Mouse (Mus musculus) hindbrain, embryonic 10.5 days (tissue): ENCODE data around the gene Def8. TPM values are rescaled to one million over a fixed set of nuclear protein-coding genes. Genes with fewer than 3 reads are reported as not detected.

Source experiments
- DNase-seq: peaks from one replicate; pipeline ENCODE4 v3.0.0-alpha.2; 2017; ENCODE audit warnings: low spot score
- H3K27ac ChIP-seq: fragments of 300-500 bp; sonication (generic); 2 replicates; pipeline ENCODE4 v1.5.1; 2016; ENCODE audit warnings: mild to moderate bottlenecking, moderate library complexity
- H3K27me3 ChIP-seq: fragments of 300-500 bp; sonication (generic); 2 replicates; pipeline ENCODE4 v1.6.1; 2016; ENCODE audit warnings: mild to moderate bottlenecking; ENCODE audit not compliant: poor library complexity, insufficient read depth, severe bottlenecking
- H3K36me3 ChIP-seq: fragments of 300-500 bp; sonication (generic); 2 replicates; pipeline ENCODE4 v1.6.1; 2016; ENCODE audit warnings: mild to moderate bottlenecking, moderate library complexity
- H3K4me1 ChIP-seq: fragments of 300-500 bp; sonication (generic); replicated peaks from 2 replicates; pipeline ENCODE4 v1.6.1; 2016; ENCODE audit warnings: mild to moderate bottlenecking
- H3K4me3 ChIP-seq: fragments of 300-500 bp; sonication (generic); 2 replicates; pipeline ENCODE4 v1.5.1; 2016; ENCODE audit warnings: mild to moderate bottlenecking, moderate library complexity
- H3K9me3 ChIP-seq: fragments of 300-500 bp; sonication (generic); 2 replicates; pipeline ENCODE4 v1.6.1; 2016; ENCODE audit warnings: mild to moderate bottlenecking, moderate library complexity
- WGBS: fragments of 180-500 bp; shearing (Covaris S2); methylation state at CpG from one replicate; pipeline ENCODE4 v1.1.7; 2016; 5-methylcytosine and 5-hydroxymethylcytosine counted together
- polyA plus RNA-seq: library from polyadenylated mRNA; unstranded; fragments of >200 nt; fragmentation: Nextera tagmentation; extraction: Ambion mirVana; gene quantifications from 2 replicates; pipeline ENCODE4 v1.2.1, GENCODE M21; 2016

The Def8 gene
- polyA plus RNA-seq, 1 experiment from 2014 or later = 42.3 TPM

DNA sequence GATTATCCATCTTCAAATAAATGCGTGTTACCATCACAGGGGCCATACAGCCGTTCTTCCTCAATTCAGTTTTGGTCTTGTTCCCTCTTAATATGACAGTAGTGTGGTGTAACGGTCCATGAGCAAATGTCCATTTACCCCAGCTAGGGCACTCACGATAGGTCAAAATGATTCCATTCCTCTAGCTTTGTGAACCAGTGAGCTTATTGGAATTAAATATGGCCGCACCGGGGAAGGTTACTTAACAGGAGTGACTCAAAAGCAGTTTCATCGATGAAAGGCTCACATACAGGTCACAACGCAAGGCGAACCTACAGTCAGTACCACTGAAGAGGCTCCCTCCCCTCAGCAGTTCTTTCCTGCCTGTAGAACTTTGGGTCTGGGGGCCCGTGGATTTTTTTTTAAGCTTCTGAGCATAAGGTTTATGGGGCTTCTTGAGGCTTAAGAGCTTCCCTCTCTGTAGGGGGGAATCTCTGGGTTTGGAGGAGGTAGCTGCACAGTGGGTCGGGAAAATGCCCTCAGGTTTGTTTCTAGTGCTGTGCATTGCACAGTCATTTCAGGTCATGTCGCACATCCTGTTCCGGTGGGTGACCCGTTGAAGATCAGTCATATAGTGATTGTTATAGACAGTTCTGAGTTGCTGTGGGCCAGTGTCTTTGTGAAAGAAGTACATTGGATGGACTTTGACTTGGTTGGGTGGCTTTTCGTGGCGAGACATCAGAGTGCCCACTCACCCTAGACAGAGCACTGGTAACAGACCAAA is 55.3 kb downstream of the Def8 start:
- Histone ChIP-seq H3K27ac (peak overlapping the region; percentile 96), H3K36me3 (peaks cover 34% of the 10 kb centered on the region), H3K4me1 (peaks cover 19% of the 10 kb centered on the region), H3K27me3 (no peaks in the 10 kb centered on the region), H3K9me3 (no peaks in the 10 kb centered on the region), H3K4me3 (peak overlapping the region; percentile 80)
- 39% methylated on average over 16 of the region's 16 CpGs for WGBS
- no peak for DNase-seq

DNA sequence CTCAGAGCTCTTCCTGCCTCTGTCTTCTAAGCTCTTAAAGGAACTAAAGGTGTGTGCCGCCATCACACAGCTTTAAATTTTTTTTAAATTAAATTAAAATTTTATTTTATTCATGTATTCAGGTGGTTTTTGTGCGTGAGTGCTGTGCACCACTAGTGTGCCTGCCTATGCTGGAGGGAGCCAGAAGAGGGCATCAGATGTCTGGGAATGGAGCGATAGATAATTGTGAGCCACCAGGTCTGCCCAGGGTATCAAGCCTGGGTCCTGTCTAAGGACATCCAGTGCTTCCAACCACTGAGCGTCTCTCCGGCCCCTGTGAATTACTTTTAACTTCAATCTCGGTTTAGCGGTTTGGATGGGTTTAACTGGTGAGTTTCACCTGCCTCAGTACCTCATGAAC is 59.3 kb downstream of the Def8 start:
- Histone ChIP-seq H3K4me1 (peaks cover 11% of the 10 kb centered on the region), H3K27me3 (no peaks in the 10 kb centered on the region), H3K4me3 (no peak overlapping the region), H3K36me3 (peaks cover 73% of the 10 kb centered on the region), H3K9me3 (no peaks in the 10 kb centered on the region), H3K27ac (no peak overlapping the region)
- no peak for DNase-seq
- 88% methylated on average over 7 of the region's 7 CpGs for WGBS

DNA sequence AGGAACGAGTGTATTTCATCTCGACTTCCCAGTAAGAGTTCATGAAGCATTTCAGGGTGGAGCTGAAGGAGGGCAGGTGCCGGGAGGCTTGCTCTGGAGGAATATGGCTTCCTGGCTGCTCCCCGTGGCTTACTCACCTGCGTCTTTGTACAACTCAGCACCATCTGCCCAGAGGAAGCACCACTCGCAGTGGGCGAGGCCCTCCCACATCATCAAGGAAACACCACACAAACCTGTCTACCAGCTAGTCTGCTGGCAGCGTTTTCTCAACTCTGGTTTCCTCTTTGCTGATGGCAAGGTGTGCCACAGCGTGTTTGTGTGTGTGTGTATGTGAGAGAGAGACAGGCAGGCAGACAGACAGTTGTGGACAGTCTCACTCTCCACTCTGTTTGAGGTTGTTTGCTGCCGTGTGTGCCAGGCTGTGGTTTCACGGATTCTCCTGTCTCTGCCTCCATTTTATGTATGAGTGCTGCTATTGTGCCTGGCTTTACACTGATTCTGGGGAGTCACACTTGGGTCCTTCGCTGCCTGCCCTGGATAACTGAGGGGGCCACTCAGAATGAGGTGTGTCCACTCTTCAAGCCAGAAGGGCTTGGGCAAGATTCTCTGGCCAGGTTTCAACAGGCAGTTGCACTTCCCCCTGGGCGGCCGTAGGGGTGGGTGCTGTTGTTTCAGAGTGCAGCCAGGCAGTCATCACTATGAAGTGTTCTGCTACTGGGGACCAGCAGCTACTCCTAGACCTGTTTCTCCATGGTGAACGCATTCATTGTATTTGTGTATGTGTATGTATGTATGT is 68.2 kb downstream of the Def8 start:
- H3K36me3 ChIP-seq = peaks cover 98% of the 10 kb centered on the region
- no peaks in the 10 kb centered on the region for H3K27me3 ChIP-seq
- no peak for DNase-seq
- H3K27ac ChIP-seq = no peak overlapping the region
- H3K4me1 ChIP-seq = no peaks in the 10 kb centered on the region
- no peaks in the 10 kb centered on the region for H3K9me3 ChIP-seq
- 95% methylated on average over 15 of the region's 15 CpGs for WGBS
- H3K4me3 ChIP-seq = no peak overlapping the region

DNA sequence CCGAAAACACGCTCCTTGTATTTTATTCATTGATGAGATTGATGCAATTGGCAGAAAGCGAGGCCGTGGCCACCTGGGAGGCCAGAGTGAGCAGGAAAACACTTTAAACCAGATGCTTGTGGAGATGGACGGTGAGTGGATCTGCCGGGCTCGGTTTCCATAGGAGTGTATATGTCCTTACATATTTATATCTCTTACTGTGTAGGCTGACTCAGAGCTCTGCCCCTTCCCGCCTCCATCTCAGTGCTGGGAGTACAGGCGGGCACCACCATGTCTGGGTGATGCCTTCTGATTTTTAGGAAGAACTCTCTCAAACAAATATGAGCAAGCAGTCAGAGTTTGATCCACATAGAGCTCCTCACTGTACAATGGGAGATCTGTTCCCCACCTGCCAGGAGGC is 69.6 kb downstream of the Def8 start:
- 96% methylated on average over 9 of the region's 9 CpGs for WGBS
- no peaks in the 10 kb centered on the region for H3K9me3 ChIP-seq
- no peaks in the 10 kb centered on the region for H3K27me3 ChIP-seq
- no peak overlapping the region for H3K27ac ChIP-seq
- no peak for DNase-seq
- H3K36me3 ChIP-seq = peaks cover 98% of the 10 kb centered on the region
- no peak overlapping the region for H3K4me3 ChIP-seq
- no peaks in the 10 kb centered on the region for H3K4me1 ChIP-seq

DNA sequence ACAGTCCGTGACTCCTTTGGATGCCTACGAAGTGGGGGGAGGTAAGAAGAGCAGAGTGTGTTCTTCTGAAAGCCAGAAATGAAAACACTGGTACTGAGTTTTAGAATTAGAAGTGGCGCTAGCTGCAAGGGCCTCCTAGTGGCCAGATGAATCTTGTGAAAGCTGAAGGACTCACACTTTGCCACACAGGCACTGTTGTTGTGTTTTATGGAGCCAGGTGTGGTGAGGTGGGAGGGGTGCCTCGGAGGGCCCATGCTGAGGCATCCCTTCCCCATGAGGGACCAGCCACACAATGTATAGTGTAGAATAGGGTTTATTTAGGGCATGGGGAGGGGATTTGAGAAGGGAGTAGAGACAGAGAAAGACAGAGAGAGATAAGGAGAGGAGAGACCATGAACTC is 74.4 kb downstream of the Def8 start:
- Histone ChIP-seq H3K36me3 (peaks cover 100% of the 10 kb centered on the region), H3K27ac (no peak overlapping the region), H3K4me3 (no peak overlapping the region), H3K4me1 (no peaks in the 10 kb centered on the region), H3K27me3 (no peaks in the 10 kb centered on the region), H3K9me3 (no peaks in the 10 kb centered on the region)
- no peak for DNase-seq
- 90% methylated on average over 4 of the region's 4 CpGs for WGBS

DNA sequence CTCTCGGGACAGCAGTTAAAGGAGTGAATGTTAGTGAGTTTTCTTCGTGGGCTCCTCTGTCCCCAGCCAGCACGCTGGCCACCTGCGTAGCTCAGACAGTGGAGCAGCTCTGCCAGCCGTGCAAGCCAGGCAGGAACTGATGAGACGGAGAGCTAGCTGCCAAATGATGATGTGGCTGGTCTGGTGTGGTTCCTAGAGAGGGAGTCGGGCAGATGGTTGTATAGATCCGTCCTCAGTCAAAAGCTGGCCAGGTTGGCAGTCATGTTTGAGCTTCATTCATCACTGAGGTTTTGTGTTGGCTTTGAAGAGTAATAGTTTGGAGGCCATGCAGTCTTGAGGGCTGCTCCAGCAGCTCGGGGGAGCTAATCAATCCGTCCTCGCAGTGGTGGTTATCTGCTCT is 75.6 kb downstream of the Def8 start:
- Histone ChIP-seq H3K36me3 (peaks cover 100% of the 10 kb centered on the region), H3K4me1 (no peaks in the 10 kb centered on the region), H3K27ac (no peak overlapping the region), H3K4me3 (no peak overlapping the region), H3K27me3 (no peaks in the 10 kb centered on the region), H3K9me3 (peaks cover 8% of the 10 kb centered on the region; the same call in 1 of the 2 replicates)
- 94% methylated on average over 11 of the region's 11 CpGs for WGBS
- DNase-seq = no peak

DNA sequence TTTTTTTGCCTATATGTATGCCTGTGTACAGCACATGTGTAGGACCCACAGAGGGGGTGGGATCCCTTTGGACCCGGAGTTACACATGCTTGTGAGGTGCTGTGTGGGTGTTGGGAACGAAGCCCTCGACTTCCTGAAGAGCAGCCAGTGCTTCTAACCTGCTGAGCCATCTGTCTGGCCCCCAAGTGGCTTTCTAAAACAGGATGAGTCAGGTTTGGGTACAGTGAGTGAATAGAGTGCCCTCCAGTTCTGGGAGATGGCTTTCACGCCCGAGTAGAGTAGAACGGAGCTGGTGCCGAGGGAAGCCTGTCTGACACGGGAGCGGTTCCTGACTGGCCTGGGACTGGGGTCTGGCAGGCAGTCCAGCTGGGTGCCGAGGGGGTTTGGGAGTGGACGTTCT is 76.2 kb downstream of the Def8 start:
- WGBS = 94% methylated on average over 11 of the region's 11 CpGs
- H3K36me3 ChIP-seq = peaks cover 100% of the 10 kb centered on the region
- no peaks in the 10 kb centered on the region for H3K27me3 ChIP-seq
- H3K4me1 ChIP-seq = no peaks in the 10 kb centered on the region
- no peak overlapping the region for H3K27ac ChIP-seq
- peaks cover 8% of the 10 kb centered on the region; the same call in 1 of the 2 replicates for H3K9me3 ChIP-seq
- DNase-seq = no peak
- no peak overlapping the region for H3K4me3 ChIP-seq

DNA sequence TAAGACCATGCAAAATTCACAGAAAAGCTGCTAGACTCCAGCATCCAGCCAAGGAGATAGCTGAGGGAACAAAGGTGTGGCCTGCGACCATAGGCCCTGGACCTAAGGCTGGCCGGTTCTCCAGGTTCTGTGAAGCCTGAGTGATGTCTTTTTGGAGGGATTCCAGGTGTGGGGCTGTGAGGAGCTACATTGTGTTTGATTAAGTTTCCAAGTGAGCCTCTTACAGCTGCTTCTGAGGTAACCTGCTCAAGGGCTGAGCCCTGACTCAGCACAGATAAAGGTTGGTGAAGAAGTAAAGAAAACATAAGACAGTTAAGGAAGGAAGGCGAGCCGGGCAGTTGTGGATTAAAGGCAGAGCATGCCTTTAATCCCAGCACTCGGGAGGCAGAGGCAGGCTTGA is 78.9 kb downstream of the Def8 start:
- H3K27me3 ChIP-seq = no peaks in the 10 kb centered on the region
- H3K36me3 ChIP-seq = peaks cover 100% of the 10 kb centered on the region
- WGBS = 96% methylated on average over 5 of the region's 5 CpGs
- H3K9me3 ChIP-seq = peaks cover 8% of the 10 kb centered on the region; the same call in 1 of the 2 replicates
- DNase-seq = no peak
- no peak overlapping the region for H3K4me3 ChIP-seq
- H3K4me1 ChIP-seq = no peaks in the 10 kb centered on the region
- no peak overlapping the region for H3K27ac ChIP-seq

DNA sequence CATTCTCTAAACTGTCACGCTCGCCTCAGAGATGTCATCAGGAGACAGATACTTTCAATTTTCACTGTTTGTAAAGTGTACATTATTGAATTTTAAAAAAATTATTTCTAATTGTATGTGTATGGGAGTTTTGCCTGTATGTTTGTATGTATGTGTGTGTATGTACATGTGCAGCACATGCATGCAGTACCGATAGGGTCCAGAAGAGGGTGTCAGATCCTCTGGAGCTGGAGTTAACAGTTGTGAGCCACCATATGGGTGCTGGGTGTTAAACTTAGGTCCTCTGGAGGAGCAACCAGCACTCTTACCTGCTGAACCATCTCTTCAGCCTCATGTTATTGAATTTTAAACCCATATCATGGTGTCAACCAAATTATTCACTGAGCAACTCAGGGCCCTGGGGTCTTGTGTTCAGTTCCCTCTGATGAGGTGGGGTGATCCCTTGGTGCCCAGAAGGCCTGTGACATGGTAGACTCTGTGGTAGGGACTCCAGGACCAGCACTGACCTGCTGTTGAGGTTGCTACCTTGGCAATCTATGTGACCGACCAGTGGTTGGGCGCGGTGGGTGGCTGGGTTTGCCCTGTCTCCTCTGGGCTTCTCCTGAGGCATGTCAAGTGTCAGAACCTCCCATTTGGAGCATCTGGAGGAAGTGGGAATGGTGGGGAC is 80.6 kb downstream of the Def8 start:
- WGBS = 97% methylated on average over 6 of the region's 6 CpGs
- Histone ChIP-seq H3K27me3 (no peaks in the 10 kb centered on the region), H3K27ac (no peak overlapping the region), H3K4me3 (no peak overlapping the region), H3K9me3 (peaks cover 8% of the 10 kb centered on the region; the same call in 1 of the 2 replicates), H3K36me3 (peaks cover 100% of the 10 kb centered on the region), H3K4me1 (no peaks in the 10 kb centered on the region)
- DNase-seq = no peak

DNA sequence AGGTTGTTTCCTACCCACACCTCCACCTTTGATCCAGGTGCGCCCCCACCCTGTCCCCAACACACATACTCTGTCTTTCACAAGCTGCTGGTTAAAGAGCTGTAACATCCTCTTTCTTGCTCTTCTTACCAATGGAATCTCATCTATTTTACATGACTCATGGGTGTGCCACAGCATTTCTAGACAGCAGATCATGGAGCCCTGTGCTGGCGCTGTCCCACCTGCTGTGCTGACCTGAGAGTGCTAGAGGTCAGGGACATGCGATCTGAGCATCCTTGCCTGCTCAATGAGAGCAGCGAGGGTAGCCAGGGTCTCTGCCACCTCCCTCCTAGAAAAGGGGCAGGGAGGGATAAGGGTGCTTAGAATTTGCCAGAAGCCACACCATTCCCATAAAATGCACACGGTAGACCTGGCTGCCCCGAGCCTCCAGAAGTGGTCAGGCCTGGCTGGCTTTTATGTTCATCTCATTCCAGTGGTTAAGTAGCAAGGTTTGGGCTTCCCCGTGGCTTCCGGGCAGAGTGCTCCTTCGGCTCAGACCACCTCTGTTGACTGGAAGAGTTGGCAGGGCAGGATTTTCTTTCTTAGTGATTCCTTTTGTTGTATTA is 81.4 kb downstream of the Def8 start:
- Histone ChIP-seq H3K4me1 (no peaks in the 10 kb centered on the region), H3K36me3 (peaks cover 100% of the 10 kb centered on the region), H3K27ac (no peak overlapping the region), H3K4me3 (no peak overlapping the region), H3K27me3 (no peaks in the 10 kb centered on the region), H3K9me3 (peaks cover 8% of the 10 kb centered on the region; the same call in 1 of the 2 replicates)
- WGBS = 88% methylated on average over 9 of the region's 9 CpGs
- no peak for DNase-seq

DNA sequence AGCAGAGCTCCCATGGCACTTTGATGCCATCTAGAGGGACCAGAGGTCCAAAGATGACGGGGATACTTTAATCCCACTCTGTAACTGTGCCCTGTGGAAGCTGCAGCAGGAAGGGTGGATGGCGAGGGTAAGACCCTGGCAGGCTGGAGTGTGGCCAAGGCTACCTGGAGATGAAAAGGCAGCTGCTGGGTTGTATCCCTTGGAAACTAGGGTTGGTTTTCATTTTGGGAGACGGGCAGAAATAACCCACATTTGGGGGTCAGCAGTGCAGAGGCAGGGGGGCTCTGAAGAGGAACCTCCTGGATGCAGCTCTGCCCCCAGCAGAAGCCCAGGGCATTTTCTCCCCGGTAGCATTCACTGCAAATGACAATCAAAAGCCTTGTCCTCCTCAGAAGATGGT is 81.9 kb downstream of the Def8 start:
- Histone ChIP-seq H3K4me1 (no peaks in the 10 kb centered on the region), H3K4me3 (no peak overlapping the region), H3K9me3 (peaks cover 8% of the 10 kb centered on the region; the same call in 1 of the 2 replicates), H3K27ac (no peak overlapping the region), H3K27me3 (no peaks in the 10 kb centered on the region), H3K36me3 (peaks cover 100% of the 10 kb centered on the region)
- DNase-seq = no peak
- 86% methylated on average over 4 of the region's 4 CpGs for WGBS

DNA sequence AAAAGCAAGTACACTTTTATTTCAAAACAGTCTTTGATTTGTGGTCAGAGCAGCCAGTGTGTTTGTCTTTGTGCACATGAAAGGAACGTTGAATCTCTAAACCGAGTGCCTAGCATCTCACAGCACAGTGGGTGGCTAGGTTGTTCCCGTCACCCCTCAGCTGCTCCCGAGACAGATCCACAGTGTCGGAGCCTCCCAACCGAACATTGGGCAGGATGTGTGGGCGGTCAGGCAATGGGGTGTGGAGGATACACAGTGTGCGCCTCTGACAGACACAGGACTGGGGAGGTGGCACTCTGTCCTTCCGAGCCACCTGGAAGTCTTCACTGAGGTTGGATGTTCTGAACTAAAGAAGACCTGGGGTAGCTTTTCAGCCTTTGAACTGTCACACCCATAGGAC is 82.4 kb downstream of the Def8 start:
- no peak overlapping the region for H3K4me3 ChIP-seq
- H3K4me1 ChIP-seq = no peaks in the 10 kb centered on the region
- DNase-seq = no peak
- H3K36me3 ChIP-seq = peaks cover 100% of the 10 kb centered on the region
- peaks cover 8% of the 10 kb centered on the region; the same call in 1 of the 2 replicates for H3K9me3 ChIP-seq
- no peak overlapping the region for H3K27ac ChIP-seq
- no peaks in the 10 kb centered on the region for H3K27me3 ChIP-seq
- 86% methylated on average over 9 of the region's 9 CpGs for WGBS
